In genomic region chr13:19139771-19140170, GRCm38 (mm10) we compare ENCODE assay signal across 11 mouse cellular contexts.
"Had no signal": no experiment of that assay in that cellular context is flagged by ENCODE, and none has a peak within 500 bp of the region (broad histone marks: within the 10 kb centered on the region; RNA-seq: fewer than 3 reads in every experiment).

No protein-coding gene starts in this region.

- H3K27ac ChIP-seq: layer of hippocampus, adult 2 months; limb, embryonic 12.5 days; midbrain, embryonic 10.5 days; neural tube, embryonic 12.5 days had no signal

- H3K9ac ChIP-seq: limb, embryonic 12.5 days; neural tube, embryonic 12.5 days had no signal

- H3K4me2 ChIP-seq: limb, embryonic 12.5 days; neural tube, embryonic 12.5 days had no signal

- H3K36me3 ChIP-seq: limb, embryonic 12.5 days; midbrain, embryonic 10.5 days; neural tube, embryonic 12.5 days had no signal

- H3K9me3 ChIP-seq: limb, embryonic 12.5 days; midbrain, embryonic 10.5 days; neural tube, embryonic 12.5 days had no signal

- H3K4me3 ChIP-seq: layer of hippocampus, adult 2 months; limb, embryonic 12.5 days; midbrain, embryonic 10.5 days; myocyte; neural tube, embryonic 12.5 days had no signal

- H3K27me3 ChIP-seq: limb, embryonic 12.5 days; neural tube, embryonic 12.5 days had no signal

- DNase-seq: kidney, adult 11 months; kidney, postnatal 10 days; kidney, postnatal 4 days; lung, adult 18-20 months; midbrain, embryonic 14.5 days; retina, postnatal 1 day had no signal

- H3K4me1 ChIP-seq: midbrain, embryonic 10.5 days; neural tube, embryonic 12.5 days had no signal
